10 mouse cellular contexts compared by ENCODE assay signal in the genomic region with DNA sequence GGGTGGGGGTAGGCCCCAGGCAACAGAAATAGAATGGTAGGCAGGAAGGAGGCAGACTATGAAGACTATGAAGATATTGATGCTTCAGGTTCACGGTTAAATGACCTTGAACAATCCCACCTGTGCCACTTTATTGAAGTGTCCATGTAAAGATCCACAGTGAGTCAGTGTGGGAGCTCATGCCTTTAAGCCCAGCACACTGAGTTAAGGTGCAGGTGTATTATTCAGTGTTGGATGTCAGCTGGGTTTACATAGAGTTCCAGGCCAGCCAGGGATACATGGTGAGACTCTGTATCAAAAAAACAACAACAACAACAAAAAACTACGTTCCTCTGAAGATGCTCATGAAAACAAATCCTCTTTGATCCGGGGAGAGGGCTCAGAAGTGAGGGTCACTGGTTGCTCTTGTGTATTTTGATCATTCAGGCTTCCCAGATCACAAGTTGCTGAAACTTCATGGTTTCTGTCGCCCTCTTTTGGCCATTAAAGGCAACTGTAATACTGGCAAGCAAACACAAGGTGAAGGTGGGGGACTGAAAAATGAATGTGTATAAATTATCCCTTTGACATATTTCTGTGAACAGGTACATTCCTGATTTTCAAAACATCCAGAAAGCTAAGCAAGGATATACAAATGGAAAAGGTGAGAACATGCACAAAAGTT. TPM values are rescaled to one million over a fixed set of nuclear protein-coding genes. Genes with fewer than 3 reads are reported as not detected.
DNase-seq lines count a peak whose midpoint lies in the region; ATAC-seq lines count a peak whose summit lies in the region.
"Had no signal": no experiment of that assay in that cellular context is flagged by ENCODE, and none has a peak within 500 bp of the region (broad histone marks: within the 10 kb centered on the region; RNA-seq: fewer than 3 reads in every experiment).

No protein-coding gene starts in this region.

- WGBS in heart, embryonic 11.5 days (ENCODE audit: insufficient replicate concordance): 21% methylated on average over 4 of the region's 4 CpGs

- DNase-seq in heart, adult 11 months: peak; percentile 61
- DNase-seq in CD4-positive helper T cell, adult 2 months (ENCODE audit: low read depth, low spot score): peak; percentile 67
- peak; percentile 36 for DNase-seq in brain, embryonic 18.5 days (ENCODE audit: low read depth, low spot score)
- DNase-seq in forelimb bud, embryonic 11.5 days (ENCODE audit: low read depth, low spot score): peak; percentile 52
- DNase-seq in layer of hippocampus, adult 8-10 months (ENCODE audit: low spot score in 2 of 2): peak; percentile 8 to 29
- DNase-seq in naive thymus-derived CD4-positive, alpha-beta T cell, adult 2 months (ENCODE audit: low read depth): peak; percentile 80
- DNase-seq in spleen, postnatal 14 days (ENCODE audit: low spot score in 2 of 2): no peak

- no peaks in the 10 kb centered on the region for H3K27me3 ChIP-seq in heart, embryonic 11.5 days (ENCODE audit: control insufficient read depth, insufficient read depth, low read length)
- H3K27me3 ChIP-seq: limb, embryonic 12.5 days had no signal

- no peak overlapping the region for H3K4me2 ChIP-seq in heart, embryonic 11.5 days
- H3K4me2 ChIP-seq: limb, embryonic 12.5 days had no signal

- peaks cover 3% of the 10 kb centered on the region; the same call in 1 of the 2 replicates for H3K9me3 ChIP-seq in heart, embryonic 11.5 days (replicated peaks; ENCODE audit: control insufficient read depth, low read length)

- no peaks in the 10 kb centered on the region for H3K4me1 ChIP-seq in heart, embryonic 11.5 days (ENCODE audit: control insufficient read depth, insufficient read depth, low read length)
- H3K4me1 ChIP-seq: limb, embryonic 12.5 days had no signal

- ATAC-seq in heart, embryonic 11.5 days (replicated peaks; ENCODE audit: insufficient number of reproducible peaks, low FRiP score, low TSS enrichment): no peak

- no peak overlapping the region for H3K4me3 ChIP-seq in heart, embryonic 11.5 days (ENCODE audit: low read depth, low read length)
- H3K4me3 ChIP-seq: limb, embryonic 12.5 days had no signal

- H3K9ac ChIP-seq in heart, embryonic 11.5 days (ENCODE audit: low read depth, low read length): no peak overlapping the region
- H3K9ac ChIP-seq: limb, embryonic 12.5 days had no signal

- H3K27ac ChIP-seq in heart, embryonic 11.5 days (ENCODE audit: low read depth, low read length): no peak overlapping the region
- H3K27ac ChIP-seq: limb, embryonic 12.5 days had no signal

- no peaks in the 10 kb centered on the region for H3K36me3 ChIP-seq in heart, embryonic 11.5 days (ENCODE audit: control insufficient read depth, insufficient read depth, low read length)
- H3K36me3 ChIP-seq: limb, embryonic 12.5 days had no signal

RNA-seq across cellular contexts. Expression of a gene that starts 43.9 kb away (rescaled TPM):
- not detected in 2 replicates for polyA plus RNA-seq in heart, embryonic 11.5 days (2014; fragmentation: Nextera tagmentation; extraction: Ambion mirVana)
- total RNA-seq in layer of hippocampus, adult 8-10 months (2022): not detected
- polyA plus RNA-seq: limb, embryonic 12.5 days; stomach, embryonic 16.5 days had no signal

RNA-seq across cellular contexts. Expression of a gene that starts 50.0 kb away (rescaled TPM):
- polyA plus RNA-seq in heart, embryonic 11.5 days (2014; fragmentation: Nextera tagmentation; extraction: Ambion mirVana): not detected in 2 replicates
- not detected for total RNA-seq in layer of hippocampus, adult 8-10 months (2022)
- polyA plus RNA-seq: limb, embryonic 12.5 days; stomach, embryonic 16.5 days had no signal

Comparison
In these comparisons a context has a peak if more than half of its experiments do, and no peak if none do; other contexts are left out.
1. DNase-seq: peak in heart, adult 11 months (single experiment), CD4-positive helper T cell, adult 2 months (single experiment), brain, embryonic 18.5 days (single experiment), forelimb bud, embryonic 11.5 days (single experiment), layer of hippocampus, adult 8-10 months (2 of 2) and naive thymus-derived CD4-positive, alpha-beta T cell, adult 2 months (single experiment); none in spleen, postnatal 14 days (0 of 2).